Mouse (Mus musculus) ES-E14 (cell line): Measurements from ENCODE around the gene Gm28308.

Experiments used
- CHD2 ChIP-seq: IDR thresholded peaks from 2 replicates; pipeline ENCODE4 v1.6.1; 2014; ENCODE audit warnings: mild to moderate bottlenecking, low read depth, low read length, inconsistent platforms
- HCFC1 ChIP-seq: IDR thresholded peaks from 2 replicates; pipeline ENCODE4 v1.6.1; 2012; ENCODE audit warnings: low read length, inconsistent platforms, borderline replicate concordance; ENCODE audit not compliant: insufficient read depth
- MAFK ChIP-seq: IDR thresholded peaks from 2 replicates; pipeline ENCODE4 v1.6.1; 2014; ENCODE audit warnings: mild to moderate bottlenecking, low read depth, low read length, inconsistent platforms; ENCODE audit not compliant: insufficient read depth
- ZC3H11A ChIP-seq: IDR thresholded peaks from 2 replicates; pipeline ENCODE4 v1.6.1; 2012; ENCODE audit warnings: low read depth, mild to moderate bottlenecking, inconsistent platforms, low read length, borderline replicate concordance
- ZNF384 ChIP-seq: IDR thresholded peaks from 2 replicates; pipeline ENCODE4 v1.6.1; 2012; ENCODE audit warnings: low read depth, low read length, inconsistent platforms

GRCm38 (mm10) chr6:52190906-52191810, 22.0 kb downstream of the Gm28308 start, which contains the start of gene Hoxa4:
- TF ChIP-seq MAFK (no peak), ZNF384 (no peak), HCFC1 (no peak), ZC3H11A (no peak), CHD2 (no peak)
